Mouse (Mus musculus): ENCODE measurements around the gene Col4a3bp. TPM values are rescaled to one million over a fixed set of nuclear protein-coding genes. Genes with fewer than 3 reads are reported as not detected.

The Col4a3bp gene
- polyA plus RNA-seq, 1 experiment from 2014 or later, result 8.4 TPM

GRCm38 (mm10) chr13:96680163-96681087, 138.0 kb downstream of the Col4a3bp start:
- no peak for ATAC-seq (ENCODE audit: low FRiP score, low read depth)
- 81% methylated on average over 9 of the region's 9 CpGs for WGBS

GRCm38 (mm10) chr13:96681088-96681620, 138.7 kb downstream of the Col4a3bp start:
- ATAC-seq (ENCODE audit: low FRiP score, low read depth), result no peak
- Histone ChIP-seq H3K36me3 (no peaks in the 10 kb centered on the region), H3K27me3 (no peaks in the 10 kb centered on the region), H3K9me3 (no peaks in the 10 kb centered on the region), H3K4me2 (no peak overlapping the region), H3K4me3 (no peak overlapping the region), H3K4me1 (replicated peaks) (no peaks in the 10 kb centered on the region), H3K27ac (replicated peaks) (no peak overlapping the region), H3K9ac (no peak overlapping the region)

More at GRCm38 (mm10) chr13:96680163-96681087, 138.0 kb downstream of the Col4a3bp start:
- no peak overlapping the region for H3K9ac ChIP-seq
- no peaks in the 10 kb centered on the region for H3K4me1 ChIP-seq (replicated peaks)
- no peaks in the 10 kb centered on the region for H3K27me3 ChIP-seq
- no peak overlapping the region for H3K4me2 ChIP-seq
- no peak overlapping the region for H3K4me3 ChIP-seq
- H3K36me3 ChIP-seq, result no peaks in the 10 kb centered on the region
- no peaks in the 10 kb centered on the region for H3K9me3 ChIP-seq
- no peak overlapping the region for H3K27ac ChIP-seq (replicated peaks)

- no peaks in the 10 kb centered on the region for H3K27me3 ChIP-seq
- H3K9ac ChIP-seq, result no peak overlapping the region
- H3K27ac ChIP-seq (replicated peaks), result no peak overlapping the region
- no peak overlapping the region for H3K4me2 ChIP-seq
- H3K9me3 ChIP-seq, result no peaks in the 10 kb centered on the region
- no peaks in the 10 kb centered on the region for H3K36me3 ChIP-seq
- 91% methylated on average over 5 of the region's 5 CpGs for WGBS
- H3K4me3 ChIP-seq, result no peak overlapping the region
- no peak for ATAC-seq (ENCODE audit: low FRiP score, low read depth)
- no peaks in the 10 kb centered on the region for H3K4me1 ChIP-seq (replicated peaks)
Measured at GRCm38 (mm10) chr13:96684779-96685178, 142.4 kb downstream of the Col4a3bp start.

- ATAC-seq (ENCODE audit: low FRiP score, low read depth), result no peak
- Histone ChIP-seq H3K36me3 (no peaks in the 10 kb centered on the region), H3K9me3 (no peaks in the 10 kb centered on the region), H3K27me3 (no peaks in the 10 kb centered on the region), H3K4me3 (no peak overlapping the region), H3K4me1 (replicated peaks) (no peaks in the 10 kb centered on the region), H3K4me2 (no peak overlapping the region), H3K9ac (no peak overlapping the region), H3K27ac (replicated peaks) (no peak overlapping the region)
- 93% methylated on average over 9 of the region's 9 CpGs for WGBS
Measured at GRCm38 (mm10) chr13:96687261-96687660, 144.8 kb downstream of the Col4a3bp start.

Other genes starting within 250 kb of the Col4a3bp start
- gene Poc5, start 154.3 kb upstream of the Col4a3bp start, polyA plus RNA-seq (2015; fragmentation: Nextera tagmentation; extraction: Ambion mirVana), result 18.7 and 19.5 TPM in 2 replicates
- not detected in 2 replicates for gene Ankdd1b, start 71.4 kb upstream of the Col4a3bp start, polyA plus RNA-seq (2015; fragmentation: Nextera tagmentation; extraction: Ambion mirVana)
- gene Gm17622, start 51.9 kb upstream of the Col4a3bp start, polyA plus RNA-seq (2015; fragmentation: Nextera tagmentation; extraction: Ambion mirVana), result not detected in 2 replicates
- gene Polk, start within 50 bp of the Col4a3bp start, polyA plus RNA-seq (2015; fragmentation: Nextera tagmentation; extraction: Ambion mirVana), result 6.9 TPM in 2 replicates
- gene Hmgcr, start 128.3 kb downstream of the Col4a3bp start, polyA plus RNA-seq (2015; fragmentation: Nextera tagmentation; extraction: Ambion mirVana), result 170 TPM in 2 replicates
- gene Ankrd31, start 205.7 kb downstream of the Col4a3bp start, polyA plus RNA-seq (2015; fragmentation: Nextera tagmentation; extraction: Ambion mirVana), result 0.03 TPM in 1 of 2 replicates, not detected in the other

All from hindbrain, embryonic 15.5 days (tissue).